Mouse (Mus musculus) midbrain, postnatal 0 days (tissue): ENCODE measurements around the gene Me3. TPM values are rescaled to one million over a fixed set of nuclear protein-coding genes. Genes with fewer than 3 reads are reported as not detected.

Experiments
- ATAC-seq: fragments of 200-750 bp; cut with Nextera tagmentation; 2 replicates; pipeline ENCODE4 v1.8.0; 2017; ENCODE audit warnings: moderate number of reproducible peaks, mild to moderate bottlenecking, moderate TSS enrichment, moderate library complexity; ENCODE audit not compliant: low FRiP score
- DNase-seq: peaks from one replicate; pipeline ENCODE4 v3.0.0-alpha.2; 2015; ENCODE audit warnings: low spot score
- H3K27ac ChIP-seq: fragments of 300-500 bp; sonication (generic); 2 replicates; pipeline ENCODE4 v1.5.1; 2014; ENCODE audit warnings: low read depth, mild to moderate bottlenecking, low read length, mixed read lengths
- H3K27me3 ChIP-seq: fragments of 300-500 bp; sonication (generic); 2 replicates; pipeline ENCODE4 v1.6.1; 2014; ENCODE audit warnings: low read length, control low read depth, mixed read lengths; ENCODE audit not compliant: insufficient read depth
- H3K36me3 ChIP-seq: fragments of 300-500 bp; sonication (generic); 2 replicates; pipeline ENCODE4 v1.6.1; 2014; ENCODE audit warnings: low read length, control low read depth, mixed read lengths; ENCODE audit not compliant: insufficient read depth
- H3K4me1 ChIP-seq: fragments of 300-500 bp; sonication (generic); 2 replicates; pipeline ENCODE4 v1.6.1; 2014; ENCODE audit warnings: mild to moderate bottlenecking, control low read depth, antibody characterized with exemption, low read length, mixed read lengths; ENCODE audit not compliant: insufficient read depth
- H3K4me2 ChIP-seq: fragments of 300-500 bp; sonication (generic); 2 replicates; pipeline ENCODE4 v1.6.1; 2014; ENCODE audit warnings: low read depth, mild to moderate bottlenecking, low read length, mixed read lengths; ENCODE audit not compliant: poor library complexity, severe bottlenecking
- H3K4me3 ChIP-seq: fragments of 300-500 bp; sonication (generic); 2 replicates; pipeline ENCODE4 v1.5.1; 2014; ENCODE audit warnings: low read depth, mild to moderate bottlenecking, low read length, moderate library complexity
- H3K9ac ChIP-seq: fragments of 300-500 bp; sonication (generic); replicated peaks from 2 replicates; pipeline ENCODE4 v1.6.1; 2014; ENCODE audit warnings: mild to moderate bottlenecking, low read length, moderate library complexity, mixed read lengths; ENCODE audit not compliant: poor library complexity, severe bottlenecking
- H3K9me3 ChIP-seq: fragments of 300-500 bp; sonication (generic); 2 replicates; pipeline ENCODE4 v1.6.1; 2016; ENCODE audit warnings: low read length, control low read depth
- CTCF ChIP-seq: IDR thresholded peaks from 2 replicates; pipeline ENCODE4 v1.5.1; 2016; ENCODE audit warnings: antibody characterized with exemption, mild to moderate bottlenecking
- WGBS: fragments of 180-500 bp; shearing (Covaris S2); extraction: QIAGEN DNeasy Blood & Tissue Kit; methylation state at CpG from one replicate; pipeline ENCODE4 v1.1.7; 2014; 5-methylcytosine and 5-hydroxymethylcytosine counted together
- polyA plus RNA-seq: library from polyadenylated mRNA; unstranded; fragments of >200 nt; fragmentation: Nextera tagmentation; extraction: Ambion mirVana; gene quantifications from 2 replicates; pipeline ENCODE4 v1.2.1, GENCODE M21; 2015
- total RNA-seq: library from RNA; depleted of rRNA; stranded (reverse); fragments of >200 nt; gene quantifications from 2 replicates; pipeline ENCODE4 v1.2.3, GENCODE M21; 2014

Gene Me3
- total and polyA plus RNA-seq, 2 experiments from 2014 or later: 23.7 to 25.2 TPM

- no peak for ATAC-seq
- 80% methylated on average over 2 of the region's 2 CpGs for WGBS
- TF ChIP-seq CTCF: no peak
- H3K4me2 ChIP-seq: no peak overlapping the region
- no peak for DNase-seq
- H3K36me3 ChIP-seq: no peaks in the 10 kb centered on the region
- no peak overlapping the region for H3K27ac ChIP-seq
- no peaks in the 10 kb centered on the region for H3K9me3 ChIP-seq
- no peak overlapping the region for H3K4me3 ChIP-seq
- H3K4me1 ChIP-seq: no peaks in the 10 kb centered on the region
- no peak overlapping the region for H3K9ac ChIP-seq
- no peaks in the 10 kb centered on the region for H3K27me3 ChIP-seq
Observed at GRCm38 (mm10) chr7:89710776-89711175, 78.6 kb downstream of the Me3 start.

- DNase-seq: no peak
- Histone ChIP-seq H3K27me3 (no peaks in the 10 kb centered on the region), H3K9me3 (no peaks in the 10 kb centered on the region), H3K9ac (no peak overlapping the region), H3K36me3 (no peaks in the 10 kb centered on the region), H3K27ac (no peak overlapping the region), H3K4me1 (no peaks in the 10 kb centered on the region), H3K4me3 (no peak overlapping the region), H3K4me2 (no peak overlapping the region)
- TF ChIP-seq CTCF: no peak
- ATAC-seq: no peak
Observed at GRCm38 (mm10) chr7:89713059-89713458, 80.9 kb downstream of the Me3 start.

- H3K4me2 ChIP-seq: no peak overlapping the region
- no peaks in the 10 kb centered on the region for H3K4me1 ChIP-seq
- ATAC-seq (no peak), DNase-seq (no peak)
- no peak overlapping the region for H3K9ac ChIP-seq
- no peak for TF ChIP-seq CTCF
- H3K36me3 ChIP-seq: no peaks in the 10 kb centered on the region
- H3K27ac ChIP-seq: no peak overlapping the region
- no peaks in the 10 kb centered on the region for H3K9me3 ChIP-seq
- H3K4me3 ChIP-seq: no peak overlapping the region
- WGBS: 90% methylated on average over 3 of the region's 3 CpGs
- no peaks in the 10 kb centered on the region for H3K27me3 ChIP-seq
Observed at GRCm38 (mm10) chr7:89716226-89716625, 84.0 kb downstream of the Me3 start.

GRCm38 (mm10) chr7:89717521-89717920 is 85.3 kb downstream of the Me3 start:
- ATAC-seq: no peak
- Histone ChIP-seq H3K4me1 (no peaks in the 10 kb centered on the region), H3K9ac (no peak overlapping the region), H3K27ac (no peak overlapping the region), H3K4me3 (no peak overlapping the region), H3K9me3 (no peaks in the 10 kb centered on the region), H3K36me3 (no peaks in the 10 kb centered on the region), H3K27me3 (no peaks in the 10 kb centered on the region), H3K4me2 (no peak overlapping the region)
- WGBS: 79% methylated on average over 2 of the region's 2 CpGs
- DNase-seq: no peak
- no peak for TF ChIP-seq CTCF

- WGBS: 81% methylated on average over 2 of the region's 2 CpGs
- Histone ChIP-seq H3K4me2 (no peak overlapping the region), H3K9ac (no peak overlapping the region), H3K27me3 (no peaks in the 10 kb centered on the region), H3K9me3 (no peaks in the 10 kb centered on the region), H3K27ac (no peak overlapping the region), H3K4me3 (no peak overlapping the region), H3K4me1 (no peaks in the 10 kb centered on the region), H3K36me3 (no peaks in the 10 kb centered on the region)
- TF ChIP-seq CTCF: no peak
- DNase-seq (no peak), ATAC-seq (no peak)
Observed at GRCm38 (mm10) chr7:89718264-89718663, 86.1 kb downstream of the Me3 start.

GRCm38 (mm10) chr7:89720256-89720655 is 88.1 kb downstream of the Me3 start:
- ATAC-seq (no peak), DNase-seq (no peak)
- H3K4me1 ChIP-seq: no peaks in the 10 kb centered on the region
- no peak overlapping the region for H3K4me3 ChIP-seq
- H3K27me3 ChIP-seq: no peaks in the 10 kb centered on the region
- WGBS: 89% methylated on average over 2 of the region's 2 CpGs
- H3K27ac ChIP-seq: no peak overlapping the region
- no peaks in the 10 kb centered on the region for H3K9me3 ChIP-seq
- no peak overlapping the region for H3K4me2 ChIP-seq
- H3K36me3 ChIP-seq: no peaks in the 10 kb centered on the region
- TF ChIP-seq CTCF: no peak
- no peak overlapping the region for H3K9ac ChIP-seq

- H3K9ac ChIP-seq: no peak overlapping the region
- no peak overlapping the region for H3K27ac ChIP-seq
- no peaks in the 10 kb centered on the region for H3K4me1 ChIP-seq
- no peak for DNase-seq
- H3K4me2 ChIP-seq: no peak overlapping the region
- WGBS: 84% methylated on average over 3 of the region's 3 CpGs
- no peak overlapping the region for H3K4me3 ChIP-seq
- ATAC-seq: no peak
- no peaks in the 10 kb centered on the region for H3K9me3 ChIP-seq
- no peak for TF ChIP-seq CTCF
- no peaks in the 10 kb centered on the region for H3K36me3 ChIP-seq
- H3K27me3 ChIP-seq: no peaks in the 10 kb centered on the region
Observed at GRCm38 (mm10) chr7:89726712-89727111, 94.5 kb downstream of the Me3 start.
